Mouse (Mus musculus): ENCODE measurements around the gene Hilpda.

Gene Hilpda

DNA sequence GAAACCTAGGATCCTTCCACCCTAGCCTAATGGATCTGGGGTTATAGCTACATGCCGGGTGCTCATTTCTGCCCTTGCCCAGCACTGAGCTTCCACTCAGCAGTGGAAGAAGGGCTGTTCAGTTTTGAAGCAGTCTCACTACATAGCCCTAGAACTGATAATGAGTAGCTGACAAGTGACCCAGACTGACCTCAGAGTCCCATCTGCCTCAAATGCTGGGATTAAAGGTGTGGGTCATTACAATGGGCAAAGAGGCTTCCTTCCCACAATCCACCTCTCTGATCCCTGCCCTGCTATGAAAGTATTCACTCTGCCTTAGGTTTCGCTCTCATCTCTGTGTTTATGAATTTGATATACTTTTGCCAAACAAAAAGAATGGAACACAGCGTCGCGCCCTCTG is 4.5 kb downstream of the Hilpda start:
- DNase-seq (ENCODE audit: low read depth, low spot score): no peak

DNA sequence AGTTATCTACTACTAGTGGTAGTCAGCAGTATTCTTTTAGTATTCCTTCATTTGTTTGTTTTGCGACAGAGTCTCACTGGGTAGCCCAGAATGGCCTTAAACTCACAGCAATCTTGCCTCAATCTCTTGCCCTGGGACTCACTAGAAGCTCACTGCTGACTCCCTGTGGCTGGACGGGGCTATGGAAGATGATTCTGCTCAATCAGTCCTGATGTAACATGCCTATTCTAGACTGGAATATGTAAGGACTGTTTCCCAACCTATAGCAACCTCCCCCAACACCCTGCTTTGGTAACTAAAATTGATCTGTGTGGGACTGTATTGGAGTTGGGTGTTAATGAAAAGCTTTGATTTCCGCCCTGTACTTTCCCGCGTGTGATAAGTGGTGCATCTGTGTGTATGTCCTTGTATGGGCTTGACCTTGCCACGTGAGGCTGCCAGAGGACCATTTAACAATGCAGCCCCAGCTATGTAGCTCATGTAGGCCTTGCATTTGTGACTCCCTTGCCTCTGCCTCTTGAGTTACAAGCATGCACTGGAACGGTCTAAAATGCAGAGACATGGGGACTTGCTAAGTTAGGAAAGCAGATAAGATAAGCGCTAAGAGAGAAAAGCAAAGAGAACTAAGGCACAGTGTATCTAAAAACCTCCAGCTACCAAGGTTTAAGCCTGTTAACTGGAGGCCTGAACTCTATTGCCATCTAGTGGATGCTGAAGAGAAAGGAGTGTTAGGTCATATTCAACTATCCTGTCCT is 6.4 kb downstream of the Hilpda start:
- DNase-seq (ENCODE audit: low read depth, low spot score): peak; percentile 78

DNA sequence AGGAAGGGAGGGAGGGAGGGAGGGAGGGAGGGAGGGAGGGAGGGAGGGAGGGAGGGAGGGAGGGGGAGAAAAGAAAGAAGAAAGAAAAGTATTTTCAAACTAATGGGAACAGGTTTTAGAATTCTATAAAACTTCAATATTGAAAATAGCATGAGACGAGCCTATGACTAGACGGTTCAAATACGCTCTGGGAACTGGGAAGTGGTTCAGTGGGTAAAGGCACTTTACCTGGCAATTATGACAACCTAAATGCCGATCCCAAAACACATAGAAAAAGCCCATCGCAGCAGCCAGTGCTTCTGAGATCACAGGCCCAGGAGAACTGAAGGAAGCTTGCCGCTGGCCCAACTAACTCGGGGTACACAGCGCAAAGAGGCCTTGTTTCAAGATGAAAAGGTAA is 7.0 kb downstream of the Hilpda start, which contains the start of gene Fam71f2:
Gene Fam71f2, plus strand, starts transcription at position 301 of the 400 bp plus-strand sequence.
- no peak for DNase-seq (ENCODE audit: low read depth, low spot score)

DNA sequence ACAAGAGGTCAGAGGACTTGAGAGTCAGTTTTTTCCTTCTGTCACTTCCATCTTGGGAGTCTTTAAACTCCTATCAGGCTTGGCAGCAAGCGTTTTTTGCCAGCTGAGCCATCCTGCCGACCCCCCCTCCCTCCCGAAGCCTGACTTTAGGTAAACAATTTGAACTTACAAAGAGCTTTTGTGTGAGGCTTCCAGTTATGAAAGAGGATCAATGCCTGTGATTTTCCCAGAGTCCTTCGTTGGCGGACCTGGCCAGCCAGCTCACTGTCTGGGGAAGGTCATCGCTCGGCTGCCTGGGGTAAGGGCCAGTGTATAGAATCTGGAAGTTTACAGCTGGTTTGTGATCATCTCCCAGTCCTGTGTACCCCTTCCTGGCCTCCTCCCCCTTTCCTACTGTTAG is 8.4 kb downstream of the Hilpda start:
- DNase-seq (ENCODE audit: low read depth, low spot score): no peak

DNA sequence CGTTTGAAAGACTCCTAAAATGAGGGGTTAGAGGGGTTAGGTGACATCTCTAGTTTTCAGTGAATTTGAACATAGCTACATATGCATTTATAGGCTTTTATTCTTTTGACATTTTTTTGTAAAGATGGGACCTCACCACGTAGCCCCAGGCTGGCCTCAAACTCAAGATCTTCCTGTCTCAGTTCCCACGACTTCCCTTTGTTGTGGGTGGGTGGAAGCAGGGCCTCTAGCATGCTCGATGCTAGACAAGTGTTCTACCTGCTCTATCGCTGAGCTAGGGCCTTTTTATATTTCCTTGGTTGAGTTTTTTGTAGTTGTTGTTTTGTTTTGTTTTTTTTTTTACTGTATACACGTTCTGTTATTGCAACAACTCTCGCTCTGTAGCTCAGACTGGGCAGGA is 14.6 kb downstream of the Hilpda start:
- no peak for DNase-seq (ENCODE audit: low read depth, low spot score)

DNA sequence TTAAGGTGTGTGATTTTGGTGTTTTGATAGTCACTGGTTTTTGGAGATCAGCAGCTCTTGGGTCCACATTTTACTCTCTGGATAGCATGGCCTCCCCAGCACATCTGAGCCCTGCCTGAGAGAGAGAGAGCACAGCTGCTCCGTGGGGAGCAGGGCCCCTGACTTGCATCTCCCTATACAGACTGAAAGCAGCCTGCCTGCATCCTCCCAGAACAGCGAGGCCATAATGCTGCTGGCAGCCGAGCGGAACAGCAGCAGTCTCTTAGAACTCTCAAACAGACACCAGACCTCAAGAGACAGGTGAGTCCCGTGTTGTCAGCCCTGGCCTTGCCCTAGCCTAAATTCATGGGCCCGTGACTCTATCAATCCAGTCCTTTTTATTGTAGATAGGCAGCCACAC is 15.2 kb downstream of the Hilpda start:
- DNase-seq (ENCODE audit: low read depth, low spot score): no peak

DNA sequence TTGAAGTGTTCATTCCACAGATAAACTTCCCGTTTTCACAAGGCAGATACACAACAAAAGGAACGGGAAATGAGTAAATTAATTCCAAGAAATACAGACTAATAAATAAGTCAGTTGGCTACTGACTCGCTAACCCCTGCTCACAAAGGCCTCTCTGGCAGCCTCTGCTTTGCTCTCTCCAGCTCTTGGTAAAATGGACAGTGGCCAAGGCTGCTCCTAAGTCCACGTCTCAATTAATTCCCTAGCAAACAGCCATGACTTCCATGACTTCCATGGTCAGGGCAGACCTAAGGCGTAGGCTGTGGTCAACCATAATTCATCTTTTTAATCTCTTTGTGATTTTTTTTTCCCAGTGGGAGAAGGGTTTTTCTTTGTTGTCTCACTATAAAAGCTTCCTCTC is 15.7 kb downstream of the Hilpda start:
- no peak for DNase-seq (ENCODE audit: low read depth, low spot score)

DNA sequence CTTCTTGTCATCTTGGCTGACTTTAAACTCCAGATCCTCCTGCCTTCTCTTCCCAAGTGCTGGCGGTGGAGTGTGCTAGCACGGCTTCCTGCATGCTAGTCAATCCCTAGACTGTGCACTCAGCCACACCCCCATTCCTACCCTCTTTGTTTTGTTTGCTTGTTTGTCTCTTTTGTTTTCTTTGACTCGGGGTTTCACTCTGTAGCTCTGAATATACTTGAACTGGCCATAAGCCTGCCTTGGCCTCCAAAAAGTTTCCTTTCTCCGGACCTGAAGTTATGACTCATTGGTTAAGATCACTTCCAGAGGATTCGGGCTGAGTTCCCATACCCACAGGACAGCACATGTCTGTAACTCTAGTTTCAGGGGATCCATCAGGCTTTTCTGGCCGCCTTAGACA is 16.4 kb downstream of the Hilpda start:
- DNase-seq (ENCODE audit: low read depth, low spot score): peak; percentile 41

DNA sequence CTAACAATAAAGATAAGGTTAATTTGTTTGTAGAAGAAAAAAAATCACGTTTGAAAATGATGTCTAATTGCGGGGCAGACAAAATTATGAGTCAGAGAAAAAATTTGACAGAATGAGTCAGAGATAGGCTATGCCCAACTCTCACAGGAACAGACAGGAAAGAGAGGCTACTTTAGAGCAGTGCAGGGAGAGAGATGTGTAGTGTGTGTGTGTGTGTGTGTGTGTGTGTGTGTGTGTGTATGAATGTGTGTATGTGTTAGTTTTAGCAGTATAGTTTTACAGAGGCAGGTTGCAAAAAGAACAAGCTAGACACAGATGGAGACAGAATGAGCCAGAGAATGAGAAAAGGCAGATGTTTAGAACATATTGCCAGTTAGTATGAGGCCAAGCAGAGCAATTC is 26.8 kb downstream of the Hilpda start:
- no peak for DNase-seq (ENCODE audit: low read depth, low spot score)

DNA sequence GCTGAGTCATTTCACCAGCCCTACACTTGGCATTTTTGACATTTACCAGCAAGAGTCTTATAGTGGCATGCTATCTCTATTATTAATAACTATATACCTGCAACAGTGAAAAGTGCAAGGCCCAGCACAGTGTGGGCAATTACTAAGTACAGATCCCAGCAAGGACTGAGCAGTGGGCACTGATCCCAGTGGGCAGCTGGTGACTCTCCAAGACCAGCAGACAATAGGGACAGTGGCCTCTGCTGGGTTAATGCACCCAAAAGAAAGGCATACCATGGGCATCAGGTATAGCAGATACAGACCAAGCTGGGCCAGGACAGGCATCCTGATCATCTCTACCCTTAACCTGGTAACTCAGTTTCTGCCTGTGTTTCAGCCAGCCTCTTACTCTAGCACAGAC is 31.0 kb downstream of the Hilpda start:
- DNase-seq (ENCODE audit: low read depth, low spot score): no peak

DNA sequence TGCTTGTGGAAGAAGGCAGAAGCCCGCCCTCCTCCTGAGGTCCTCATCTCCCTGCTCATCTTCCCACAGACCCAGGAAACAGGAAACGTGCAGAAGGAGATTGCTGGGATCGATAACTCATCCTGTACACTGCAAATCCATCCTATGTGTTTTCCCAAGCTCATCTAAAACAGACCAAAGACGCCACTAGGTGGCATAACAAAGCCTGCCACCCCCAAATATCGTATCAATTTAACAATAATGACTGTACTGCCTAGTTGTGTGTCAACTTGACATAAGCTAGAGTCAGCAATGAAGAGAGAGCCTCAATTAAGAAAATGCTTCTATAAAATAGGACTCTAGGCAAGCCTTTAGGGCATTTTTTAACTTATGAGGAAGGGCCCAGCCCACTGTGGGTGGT is 31.4 kb downstream of the Hilpda start:
- DNase-seq (ENCODE audit: low read depth, low spot score): peak; percentile 18

DNA sequence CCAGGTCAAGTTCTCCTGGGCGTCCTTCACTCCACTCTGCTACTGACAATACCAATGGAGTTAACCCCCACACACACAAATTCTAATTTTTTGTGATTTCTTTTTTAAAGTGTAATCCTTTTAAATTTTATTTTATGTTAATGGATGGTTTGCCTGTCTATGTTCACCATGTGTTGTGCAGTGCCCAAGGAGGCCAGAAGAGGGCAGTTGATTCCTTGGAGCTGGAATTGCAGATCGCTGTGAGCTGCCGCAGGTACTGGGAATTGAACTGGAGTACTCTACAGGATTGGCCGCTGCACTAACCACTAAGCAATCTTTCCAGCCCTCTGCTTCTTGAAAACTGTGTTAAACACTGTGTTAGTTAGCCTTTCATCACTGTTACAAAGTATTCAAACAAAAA is 33.2 kb downstream of the Hilpda start:
- peak; percentile 57 for DNase-seq (ENCODE audit: low read depth, low spot score)

DNA sequence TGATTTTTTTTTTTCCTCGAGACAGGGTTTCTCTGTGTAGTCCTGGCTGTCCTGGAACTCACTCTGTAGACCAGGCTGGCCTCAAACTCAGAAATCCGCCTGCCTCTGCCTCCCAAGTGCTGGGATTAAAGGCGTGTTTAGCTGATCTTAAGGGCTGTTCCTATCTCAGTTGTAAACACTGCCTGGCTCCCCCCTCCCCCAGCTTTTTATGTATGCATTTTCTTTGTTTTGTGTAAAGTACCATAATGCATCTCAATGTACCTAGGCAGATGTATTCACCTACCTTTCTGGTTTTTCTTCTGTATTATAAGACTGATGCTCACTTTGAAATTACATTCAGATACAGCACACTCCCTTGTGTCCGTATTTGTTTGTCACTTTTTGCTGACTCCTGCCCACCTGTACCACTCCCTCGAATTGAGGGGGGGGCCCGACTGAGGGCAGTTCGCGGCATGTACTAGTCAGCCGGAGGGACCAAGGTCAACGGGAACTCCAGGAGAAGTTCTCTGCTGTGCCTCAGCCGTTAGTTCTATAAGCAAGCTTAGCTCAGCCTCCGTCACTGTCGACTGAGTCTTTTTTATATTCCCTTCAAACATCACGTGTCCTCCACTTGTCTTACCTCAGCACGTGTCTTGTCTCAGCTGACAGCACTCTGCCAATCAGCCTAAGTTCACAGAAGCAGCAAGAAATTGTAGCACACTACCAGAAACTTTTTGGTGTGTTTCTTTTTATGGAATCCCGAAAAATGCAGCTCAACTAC is 36.7 kb downstream of the Hilpda start:
- DNase-seq (ENCODE audit: low read depth, low spot score): peak; percentile 42

DNA sequence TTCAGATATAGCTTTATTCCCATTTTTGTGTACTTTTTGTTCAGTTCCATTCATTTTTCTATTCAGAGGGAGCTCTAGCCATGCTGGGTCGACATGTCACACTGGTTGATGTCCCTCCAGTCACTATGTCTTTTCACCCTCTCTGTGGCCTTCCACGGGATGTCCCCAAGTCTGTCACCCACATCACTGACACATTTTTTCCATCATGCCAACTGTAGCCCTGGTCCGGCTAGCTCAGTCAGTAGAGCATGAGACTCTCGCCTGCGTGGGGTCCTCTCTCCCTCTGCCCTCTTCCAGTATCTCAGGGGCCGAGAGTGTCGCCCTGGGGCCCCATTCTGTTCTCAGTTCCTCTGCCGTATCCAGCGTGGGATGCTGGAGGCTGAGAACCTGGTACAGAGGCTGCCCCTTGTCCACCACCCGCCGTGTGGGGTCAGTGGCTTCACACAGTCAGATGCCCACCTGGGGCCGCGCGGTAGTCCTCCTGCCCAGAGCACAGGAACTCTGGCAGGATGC is 41.5 kb downstream of the Hilpda start:
- DNase-seq (ENCODE audit: low read depth, low spot score): no peak

DNA sequence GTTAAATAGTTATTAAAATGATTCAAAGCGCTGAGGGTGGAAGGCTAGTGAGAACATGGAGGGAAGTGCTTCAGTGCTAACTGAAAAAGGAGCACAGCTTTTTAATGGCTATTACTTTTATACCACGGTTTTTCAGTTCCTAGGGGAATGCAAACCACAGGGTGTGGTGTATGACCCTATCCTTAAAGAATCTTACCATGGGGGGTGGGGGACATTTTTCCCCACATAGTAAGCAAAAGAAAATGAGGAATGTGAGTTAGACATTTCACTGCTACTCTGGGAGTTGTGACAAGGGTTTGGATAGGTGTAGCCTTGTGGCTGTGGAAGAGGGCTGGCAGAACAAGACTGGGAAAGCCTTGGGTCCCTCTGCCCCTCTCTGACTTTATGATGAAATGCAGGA is 45.0 kb downstream of the Hilpda start:
- DNase-seq (ENCODE audit: low read depth, low spot score): no peak

DNA sequence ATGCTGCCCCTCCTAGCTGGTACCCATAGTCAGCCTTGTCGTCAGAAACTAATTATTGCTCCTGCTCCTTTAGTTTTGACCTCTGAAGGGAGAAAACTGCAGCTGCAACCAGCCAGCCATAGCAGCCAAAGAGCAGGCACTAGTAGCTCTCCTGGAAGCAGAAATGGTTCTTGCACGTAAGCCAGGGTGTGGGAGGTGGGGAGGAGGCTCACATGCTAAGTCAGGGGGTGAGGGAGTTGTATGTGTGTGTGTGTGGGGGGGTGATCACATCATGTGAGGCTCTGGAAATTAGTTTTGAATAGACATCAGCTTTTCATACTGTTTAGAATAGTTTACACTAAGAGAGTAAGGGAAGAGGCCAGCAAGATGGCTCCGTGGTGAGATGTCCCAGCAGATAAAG is 45.7 kb downstream of the Hilpda start:
- no peak for DNase-seq (ENCODE audit: low read depth, low spot score)

DNA sequence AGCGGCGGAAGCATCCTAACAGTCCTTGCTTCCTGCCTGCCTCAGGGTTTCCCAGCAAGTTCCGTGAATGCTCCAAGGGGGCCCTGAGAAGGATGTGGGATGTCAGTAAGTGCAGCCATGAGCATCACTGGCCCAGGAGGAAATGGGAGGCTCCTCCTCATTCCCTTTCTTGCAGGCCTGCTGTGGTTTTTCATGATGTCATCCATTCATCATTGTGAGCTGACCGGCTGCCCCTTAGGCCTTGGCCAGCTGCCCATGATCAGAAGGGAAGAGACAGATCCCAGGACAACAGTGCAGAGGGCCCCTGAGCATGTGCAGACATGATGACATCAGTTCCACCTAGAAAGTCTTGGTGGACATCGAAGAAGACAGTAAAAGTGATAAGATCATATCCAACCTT is 46.6 kb downstream of the Hilpda start, which contains the start of gene Fam71f1:
Gene Fam71f1, plus strand, starts transcription at position 262 of the 400 bp plus-strand sequence.
- DNase-seq (ENCODE audit: low read depth, low spot score): no peak

DNA sequence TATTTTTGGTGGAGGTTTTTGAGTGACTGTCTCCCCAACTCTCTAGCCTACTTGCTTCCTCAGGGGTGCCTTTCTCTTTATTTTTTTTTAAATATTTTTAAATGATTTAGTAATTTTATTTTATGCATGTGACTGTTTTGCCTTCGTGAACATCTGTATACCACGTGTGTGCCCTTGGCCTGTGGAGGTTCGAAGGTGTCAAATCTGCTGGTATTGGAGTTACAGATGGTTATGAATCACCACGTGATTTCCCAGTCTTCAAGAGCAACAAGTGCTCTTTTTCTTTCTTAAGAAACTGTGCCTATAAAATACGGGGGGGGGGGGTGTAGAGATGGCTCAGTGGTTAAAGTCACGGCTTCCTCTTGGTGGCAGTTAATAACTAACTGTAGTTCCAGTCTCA is 49.3 kb downstream of the Hilpda start:
- DNase-seq (ENCODE audit: low read depth, low spot score): no peak

DNA sequence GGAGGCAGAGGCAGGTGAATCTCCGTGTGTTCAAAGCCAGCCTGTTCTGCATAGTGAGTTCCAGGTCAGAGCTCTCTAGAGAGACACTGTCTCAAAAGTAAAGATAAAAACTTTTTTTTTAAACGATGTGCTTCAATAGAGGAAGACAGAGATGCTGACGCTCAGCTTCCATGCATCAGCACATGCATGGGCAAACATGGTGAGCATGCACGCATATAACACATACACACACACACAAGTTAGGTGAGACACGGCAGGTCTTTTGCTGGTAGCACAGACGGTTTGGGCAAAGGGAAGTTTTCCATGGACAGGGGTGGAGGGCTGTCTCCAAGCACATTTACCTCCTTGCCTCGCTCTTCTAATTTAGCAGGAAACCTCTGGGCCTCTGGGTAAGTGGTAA is 49.9 kb downstream of the Hilpda start:
- no peak for DNase-seq (ENCODE audit: low read depth, low spot score)

DNA sequence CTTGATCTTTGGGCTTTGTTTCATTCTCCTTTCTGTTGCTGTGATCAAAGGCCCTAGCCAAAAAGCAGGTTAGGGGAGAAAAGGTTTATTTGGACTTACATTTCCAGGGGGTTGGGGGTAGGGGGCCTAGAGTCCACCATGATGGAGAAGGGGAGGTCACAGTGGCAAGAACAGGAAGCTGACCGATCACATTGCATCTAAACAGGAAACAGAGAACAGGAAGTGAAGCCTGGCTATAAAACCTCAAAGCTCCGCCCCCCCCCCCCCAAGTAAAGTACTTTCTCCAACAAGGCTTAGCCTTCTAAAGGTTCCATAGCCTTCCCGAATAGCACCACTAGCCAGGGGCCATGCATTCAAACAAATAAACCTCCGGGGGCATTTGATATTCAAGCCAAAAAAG is 50.4 kb downstream of the Hilpda start:
- no peak for DNase-seq (ENCODE audit: low read depth, low spot score)

Data from ES-CJ7 (cell line).